Mouse (Mus musculus) adrenal gland, adult 18-20 months (tissue): ENCODE data around the gene Vwa3b. TPM values are rescaled to one million over a fixed set of nuclear protein-coding genes. Genes with fewer than 3 reads are reported as not detected.

Source experiments
- DNase-seq, 2 experiments: peaks; one replicate each; pipeline ENCODE4 v3.0.0; 2021 to 2022; ENCODE audit warnings: low spot score in 2 of 2
- total RNA-seq, 2 experiments: library from RNA; stranded (reverse); gene quantifications; 1 replicate in 1 of 2; 2 replicates in 1 of 2; pipeline ENCODE4 v1.2.3; 2021

Vwa3b gene
- total RNA-seq, 2 experiments from 2014 or later: 0.58 to 1.4 TPM

DNA sequence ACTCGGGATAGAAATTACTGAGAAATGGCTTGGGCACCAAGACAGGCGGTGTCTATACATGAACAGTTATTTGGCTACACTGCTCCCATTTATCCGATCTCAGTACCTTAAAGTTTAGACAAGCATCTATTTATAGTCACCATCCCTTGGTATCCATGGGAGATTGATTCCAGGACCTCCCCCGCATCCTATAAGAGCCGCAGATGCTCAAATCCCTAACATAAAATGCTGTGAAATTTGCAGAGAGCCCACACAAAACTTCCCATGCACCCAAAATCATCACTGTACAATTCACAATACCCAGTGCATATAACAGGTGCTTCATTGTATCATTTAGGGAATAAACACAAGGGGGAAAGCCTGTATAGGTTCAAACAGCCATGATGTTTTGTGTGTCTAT lies 89.5 kb downstream of the Vwa3b start:
- no peak for DNase-seq

DNA sequence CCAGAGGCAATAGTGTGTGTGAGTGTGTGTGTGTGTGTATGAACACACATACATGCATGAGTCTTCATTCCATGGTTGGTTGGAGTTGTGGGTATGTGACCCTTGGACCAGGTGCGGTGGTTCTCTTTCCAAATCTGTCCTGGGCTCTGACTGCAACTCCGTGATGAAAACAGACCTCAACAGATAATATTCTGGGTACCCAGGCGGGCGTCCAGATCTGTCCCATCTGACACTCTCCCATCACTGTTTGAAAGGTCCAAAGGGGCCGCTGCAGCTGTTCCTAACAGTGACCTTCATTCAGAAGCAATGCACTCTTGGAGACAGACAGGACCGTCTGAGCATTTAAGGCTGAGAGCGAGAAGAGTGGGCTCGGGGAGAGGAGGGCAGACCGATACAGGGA lies 90.2 kb downstream of the Vwa3b start:
- no peak for DNase-seq

DNA sequence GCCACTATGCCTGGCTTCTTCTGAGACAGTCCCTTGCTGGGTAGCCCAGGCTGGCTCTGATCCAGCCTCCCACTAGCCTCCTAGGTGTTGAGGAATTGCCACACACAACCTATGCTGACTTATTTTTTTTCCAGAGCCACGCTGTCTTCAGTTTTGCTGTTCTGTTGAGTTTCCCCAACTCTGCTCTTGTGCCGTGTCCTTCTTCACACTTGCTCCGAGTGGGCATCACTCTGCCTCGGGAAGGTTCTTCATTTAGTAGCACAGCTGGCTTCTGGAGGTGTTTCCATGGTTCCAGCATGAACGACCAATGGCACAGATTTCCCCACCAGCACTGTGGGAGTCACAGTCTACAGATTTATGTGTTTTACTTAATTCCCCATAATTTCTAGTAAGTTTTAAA lies 91.6 kb downstream of the Vwa3b start:
- DNase-seq: no peak

DNA sequence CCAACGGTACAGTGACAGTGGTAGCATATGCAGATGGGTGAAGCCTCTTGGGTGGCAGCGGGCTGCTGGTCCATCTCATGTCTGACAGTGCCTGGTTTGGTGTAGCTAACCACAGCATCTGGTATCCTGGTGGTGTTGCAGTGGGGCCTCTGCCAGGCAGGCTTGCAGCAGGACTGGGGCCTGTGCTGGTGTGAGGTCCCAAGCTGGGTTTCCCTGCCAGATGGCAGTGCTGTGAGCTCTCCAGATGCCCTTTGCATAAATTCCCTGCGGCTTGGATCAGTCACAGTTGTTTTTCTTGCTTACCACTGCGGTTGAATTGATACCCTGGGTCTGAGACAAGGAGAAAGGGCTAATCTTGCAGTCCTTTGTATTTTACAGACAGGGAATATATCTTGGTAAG lies 95.9 kb downstream of the Vwa3b start:
- peak in 1 of 2 experiments; percentile 23 for DNase-seq

DNA sequence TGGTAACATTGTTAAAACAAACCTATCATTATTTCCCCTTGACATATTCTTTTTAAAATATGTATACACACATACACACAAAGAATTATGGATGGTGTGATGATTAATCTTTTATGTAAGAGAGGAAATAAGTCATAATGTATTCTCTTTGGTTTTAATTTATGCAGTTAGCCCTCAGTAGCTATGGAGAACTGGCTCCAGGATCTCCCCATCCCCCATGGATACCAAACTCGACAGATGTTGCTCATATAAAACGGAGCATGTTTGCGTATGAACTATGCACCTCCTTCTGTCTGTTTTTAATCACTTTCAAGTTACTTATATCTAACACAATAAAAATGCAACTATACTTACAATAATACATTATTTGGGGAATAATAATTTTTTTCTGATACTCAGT lies 96.4 kb downstream of the Vwa3b start:
- no peak for DNase-seq

DNA sequence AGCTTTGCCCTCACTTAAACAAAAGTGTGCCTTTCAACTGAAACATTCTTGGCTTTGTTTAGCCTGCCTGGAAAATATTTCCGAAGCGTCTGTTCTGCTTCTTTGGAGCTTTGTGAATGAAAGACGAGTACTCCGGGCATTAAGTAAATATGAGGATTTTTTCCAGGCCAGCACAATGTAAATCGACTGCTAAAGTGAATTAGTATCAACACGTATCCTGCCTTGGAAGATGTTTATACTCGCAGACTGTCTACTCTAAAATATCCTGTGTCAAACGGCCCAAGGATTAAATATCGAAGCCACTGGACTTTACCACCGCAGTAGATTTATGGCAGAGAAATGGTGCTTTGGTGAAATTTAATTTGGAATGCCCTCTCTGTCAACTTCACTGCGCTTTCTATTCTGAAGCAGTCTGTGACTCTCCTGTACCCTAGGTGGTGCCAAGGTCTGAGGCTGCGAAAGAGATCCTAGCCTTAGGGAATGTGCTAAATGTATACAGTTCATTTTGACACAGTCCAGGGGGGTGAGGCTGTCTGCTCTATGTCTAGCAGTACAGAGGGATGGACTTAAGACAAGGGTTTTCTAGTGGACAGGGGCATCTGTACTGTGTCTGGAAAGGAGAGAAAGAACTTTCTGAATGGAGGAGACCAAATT lies 98.4 kb downstream of the Vwa3b start:
- no peak for DNase-seq

DNA sequence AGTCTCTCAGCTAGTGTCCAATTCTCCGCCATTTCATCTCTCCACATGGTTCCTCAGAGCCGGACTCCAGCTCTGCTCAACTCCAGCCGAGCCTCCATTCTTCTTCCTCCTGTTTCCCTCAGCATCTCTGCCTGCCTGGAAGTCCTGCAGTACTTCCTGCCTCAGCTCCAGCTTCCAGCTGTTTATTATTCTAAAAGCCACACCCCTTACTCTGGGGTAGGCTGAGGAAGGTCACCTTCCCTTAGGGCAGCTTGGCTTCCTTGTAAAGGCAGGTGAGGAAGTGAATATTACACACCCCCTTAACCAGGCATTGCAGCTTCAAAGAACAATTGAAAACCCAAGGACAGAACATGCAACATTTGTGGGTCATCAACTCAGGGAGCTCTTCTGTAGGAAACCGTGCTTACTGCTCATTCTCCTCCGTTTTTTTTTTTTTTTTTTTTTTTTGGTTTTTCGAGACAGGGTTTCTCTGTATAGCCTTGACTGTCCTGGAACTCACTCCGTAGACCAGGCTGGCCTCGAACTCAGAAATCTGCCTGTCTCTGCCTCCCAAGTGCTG lies 103.7 kb downstream of the Vwa3b start:
- no peak for DNase-seq

DNA sequence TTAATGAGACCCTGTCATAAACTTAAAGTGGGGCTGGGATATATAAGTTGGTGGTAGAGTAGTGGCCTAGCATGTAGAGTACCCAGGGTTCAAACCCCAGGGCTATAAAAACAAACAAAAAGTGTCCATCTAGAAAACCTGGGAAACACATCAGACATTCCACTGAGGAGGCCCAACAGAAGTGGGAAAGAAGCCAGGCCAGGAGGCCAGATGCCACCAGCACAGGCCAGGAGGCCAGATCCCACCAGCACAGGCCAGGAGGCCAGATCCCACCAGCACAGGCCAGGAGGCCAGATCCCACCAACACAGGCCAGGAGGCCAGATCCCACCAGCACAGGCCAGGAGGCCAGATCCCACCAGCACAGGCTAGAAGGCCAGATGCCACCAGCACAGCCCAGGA lies 104.8 kb downstream of the Vwa3b start:
- no peak for DNase-seq

DNA sequence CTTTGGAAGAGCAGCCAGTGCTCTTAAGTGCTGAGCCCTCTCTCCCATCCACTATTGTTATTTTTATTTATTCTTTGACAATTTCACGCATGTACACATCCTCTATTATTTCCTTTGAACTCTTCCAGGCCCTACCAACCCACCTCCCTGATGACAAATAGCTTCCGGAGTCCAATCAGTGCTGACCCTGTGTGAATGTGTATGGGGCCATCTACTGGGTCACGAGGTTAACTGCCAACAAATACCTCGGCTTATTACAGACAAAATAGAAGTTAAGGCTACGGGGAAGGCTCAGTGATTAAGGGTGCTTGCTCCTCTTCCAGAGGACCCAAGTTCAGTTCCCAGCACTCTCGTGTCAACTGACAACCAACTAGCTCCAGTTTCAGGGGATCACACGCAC lies 106.0 kb downstream of the Vwa3b start:
- no peak for DNase-seq

DNA sequence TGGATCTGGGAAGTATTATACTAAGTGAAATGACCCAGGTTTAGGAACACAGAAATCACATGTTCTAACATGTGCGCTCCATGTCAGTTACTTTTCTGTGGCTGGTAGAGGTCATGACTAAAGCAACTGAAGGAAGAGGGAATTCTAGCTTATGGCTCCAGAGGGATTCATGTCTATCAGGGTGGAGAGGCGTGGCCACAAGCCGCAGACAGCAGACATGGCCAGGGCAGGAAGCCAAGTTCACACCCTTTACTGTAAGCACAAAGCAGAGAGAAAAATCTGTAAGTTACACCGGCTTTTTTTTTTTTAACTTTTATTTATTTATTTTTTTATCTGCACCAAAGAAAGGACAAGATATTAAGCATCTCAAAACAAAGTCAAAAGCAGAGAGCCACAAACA lies 119.6 kb downstream of the Vwa3b start:
- DNase-seq: no peak

DNA sequence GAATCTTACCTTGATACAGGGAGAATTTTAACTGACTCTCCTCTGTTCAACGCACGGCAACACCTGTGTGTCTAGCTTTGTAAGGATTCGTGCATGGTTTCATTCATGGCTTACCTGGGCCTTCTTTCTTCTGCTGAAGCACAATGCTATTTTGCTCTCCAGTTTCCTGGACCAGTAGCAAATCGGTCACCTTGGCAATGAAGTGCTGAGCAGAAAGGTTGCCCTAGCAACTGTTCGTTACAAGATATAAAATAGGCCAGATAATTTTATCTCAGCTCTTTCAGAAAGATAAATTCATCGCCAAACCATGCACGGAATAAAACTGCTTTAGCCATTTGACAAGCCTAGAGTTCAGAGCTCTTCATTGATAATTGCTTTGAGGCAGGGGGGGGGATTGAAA lies 123.5 kb downstream of the Vwa3b start:
- DNase-seq: no peak

DNA sequence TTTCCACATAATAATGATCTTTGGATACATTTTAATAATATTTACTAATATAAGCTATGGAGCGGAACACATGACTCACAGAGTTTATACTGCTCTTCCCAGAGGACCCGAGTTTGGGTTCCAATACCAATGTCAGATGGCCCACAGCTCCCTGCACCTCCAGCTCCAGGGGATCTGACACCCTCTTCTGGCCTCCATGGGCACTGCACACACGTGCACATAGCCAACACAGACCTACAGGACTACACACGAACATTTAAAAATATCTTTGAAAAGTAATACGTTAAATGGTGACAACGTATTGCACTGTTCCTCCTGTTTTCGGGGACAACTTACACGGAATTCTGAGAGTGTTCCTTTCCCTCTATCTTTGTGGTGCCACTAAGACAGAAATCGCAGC lies 125.5 kb downstream of the Vwa3b start:
- no peak for DNase-seq

DNA sequence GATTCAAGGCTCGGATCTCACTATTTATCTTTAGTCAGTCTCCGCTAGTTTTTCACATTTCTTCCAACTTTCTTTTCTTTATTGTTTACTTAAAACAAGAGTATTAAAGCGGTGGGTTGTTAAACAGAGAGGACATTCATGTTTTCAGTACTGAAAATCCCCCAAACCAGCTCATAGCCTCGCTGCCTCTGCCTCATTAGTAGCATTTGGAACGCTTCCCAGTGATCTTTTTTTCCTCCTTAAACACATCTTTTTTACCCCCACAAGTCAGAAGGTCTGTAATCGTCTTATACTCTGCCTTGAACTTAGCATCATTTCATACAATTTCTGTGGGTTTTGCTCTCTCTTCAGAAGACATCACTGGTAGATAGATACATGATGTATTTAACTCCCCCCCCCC lies 139.7 kb downstream of the Vwa3b start:
- DNase-seq: no peak

DNA sequence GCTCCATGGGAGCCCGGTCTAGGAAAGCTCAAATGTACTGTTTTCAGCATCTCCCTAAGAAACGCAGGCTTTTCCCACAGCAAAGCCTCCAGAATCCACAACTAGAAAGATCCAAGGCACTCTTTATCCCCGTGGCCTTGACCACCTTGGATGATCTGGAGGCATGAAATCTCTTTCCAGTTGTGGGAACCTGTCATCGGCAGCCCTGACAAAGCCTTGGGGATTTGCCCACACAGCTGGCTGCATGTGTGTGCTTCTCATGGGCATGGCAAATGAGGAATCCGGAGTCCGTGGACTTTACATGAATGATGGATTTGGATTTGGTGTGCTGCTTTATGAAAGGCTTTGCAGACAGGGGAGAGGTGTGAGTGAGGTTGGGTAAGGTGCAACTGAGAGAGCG lies 141.5 kb downstream of the Vwa3b start:
- DNase-seq: no peak

DNA sequence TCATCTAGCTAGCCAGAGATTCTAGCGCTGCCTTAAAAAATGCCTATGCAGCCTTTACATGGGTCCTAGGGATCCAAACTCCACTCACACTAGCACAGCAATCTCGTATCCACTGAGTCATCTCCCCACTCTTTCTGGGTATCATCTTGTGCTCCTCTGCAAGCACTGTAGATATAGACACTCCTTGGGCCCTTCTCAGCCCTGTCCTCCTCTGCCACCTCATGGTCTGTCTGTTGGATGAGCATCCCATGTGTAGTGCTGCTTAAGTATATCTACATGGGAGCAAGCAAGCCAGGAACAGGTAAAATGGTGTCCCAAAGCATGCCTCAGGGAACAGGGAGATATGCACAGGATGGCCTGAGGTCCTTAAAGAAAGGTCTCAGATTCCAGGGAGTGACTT lies 151.5 kb downstream of the Vwa3b start:
- no peak for DNase-seq

DNA sequence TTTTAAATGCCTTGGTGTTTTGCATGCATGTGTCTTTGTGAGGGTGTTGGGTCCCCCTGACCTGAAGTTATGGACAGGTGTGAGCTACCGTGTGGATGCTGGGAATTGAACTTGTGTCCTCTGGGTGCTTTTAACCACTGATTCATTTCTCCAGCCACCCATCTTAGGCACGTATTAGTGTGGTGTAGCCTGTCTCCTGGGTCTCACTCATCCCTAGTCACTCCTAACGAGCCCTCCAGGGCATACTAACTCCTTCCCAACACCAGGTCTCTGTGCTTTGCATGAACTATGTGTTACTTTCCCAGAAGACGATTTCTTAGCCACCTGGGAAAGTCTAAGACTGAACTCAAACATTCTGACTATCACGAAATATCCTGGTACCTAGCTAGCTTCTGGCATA lies 153.5 kb downstream of the Vwa3b start:
- no peak for DNase-seq

DNA sequence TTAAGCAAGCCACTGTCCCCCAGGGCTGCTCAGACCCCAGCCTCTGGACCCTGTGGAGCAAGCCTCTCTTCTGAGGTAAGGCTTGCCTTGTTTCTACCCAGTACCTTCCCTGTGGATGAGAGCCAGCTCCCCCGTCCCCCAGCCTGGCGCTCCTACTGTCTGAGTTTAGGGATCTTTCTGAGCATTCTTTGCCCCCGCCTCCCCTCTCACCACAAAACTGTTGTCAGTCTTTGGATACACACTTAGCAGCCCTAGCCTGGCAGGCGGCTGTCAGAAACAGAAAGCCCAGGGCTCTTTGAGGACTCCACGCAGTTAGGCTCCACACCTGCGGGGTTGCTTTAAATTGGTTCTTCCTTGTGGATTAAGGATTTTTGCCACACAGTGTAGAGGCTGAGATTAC lies 160.7 kb downstream of the Vwa3b start:
- no peak for DNase-seq

DNA sequence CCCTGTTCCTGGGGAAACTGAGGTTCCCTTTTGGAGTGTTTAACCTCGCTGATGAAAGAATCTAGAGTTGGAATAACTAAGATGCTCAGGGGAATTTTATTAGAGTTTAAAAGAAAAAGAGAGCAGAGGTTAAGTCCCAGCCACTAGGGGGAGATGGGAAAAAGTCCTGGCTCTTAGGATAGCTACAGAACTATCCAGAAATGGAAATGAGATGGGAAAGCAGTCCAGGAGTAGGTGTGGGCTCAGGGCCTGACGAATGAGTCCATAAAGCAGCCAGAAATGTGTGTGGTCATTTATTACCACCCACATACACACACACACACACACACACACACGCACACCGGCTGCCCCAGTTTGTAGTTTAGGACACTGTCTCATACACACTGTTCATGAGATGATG lies 168.2 kb downstream of the Vwa3b start:
- no peak for DNase-seq

DNA sequence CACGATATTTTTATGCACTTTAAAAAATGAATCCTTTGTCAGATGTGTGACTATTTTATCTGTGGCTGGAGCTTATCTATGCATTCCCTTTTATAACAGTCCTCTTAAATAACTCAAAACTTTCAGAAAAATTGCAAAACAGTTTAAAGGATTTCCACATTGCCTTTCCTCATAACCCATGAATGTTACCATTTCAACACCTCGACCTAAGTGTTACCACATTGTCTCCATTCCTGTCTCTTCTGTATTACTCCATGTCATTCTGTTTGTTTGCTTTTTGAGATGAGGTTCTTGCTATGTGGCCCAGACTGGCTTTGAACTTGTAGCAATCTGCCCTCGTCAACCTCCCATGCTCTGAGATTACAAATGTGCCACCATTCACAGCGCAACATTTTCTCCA lies 175.0 kb downstream of the Vwa3b start:
- DNase-seq: no peak

DNA sequence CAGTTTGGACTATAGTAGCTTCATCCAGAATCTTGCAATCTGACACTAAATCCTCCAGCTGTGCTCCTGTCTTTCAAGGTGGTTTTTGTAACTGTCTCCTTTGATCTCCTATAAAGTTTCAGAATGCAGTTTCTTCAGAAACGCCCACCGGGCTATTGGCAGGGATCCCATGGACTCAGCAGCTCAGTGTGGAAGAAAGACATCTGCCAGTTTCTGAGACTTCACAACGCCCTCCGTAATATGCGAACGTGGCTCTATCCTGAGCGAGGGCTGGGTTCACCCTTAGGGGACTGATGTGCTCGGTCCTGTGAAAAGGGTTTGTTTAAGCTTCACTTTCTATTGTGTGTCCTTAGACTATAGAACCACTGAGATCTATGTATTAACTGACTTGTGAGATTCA lies 181.3 kb downstream of the Vwa3b start:
- no peak for DNase-seq

DNA sequence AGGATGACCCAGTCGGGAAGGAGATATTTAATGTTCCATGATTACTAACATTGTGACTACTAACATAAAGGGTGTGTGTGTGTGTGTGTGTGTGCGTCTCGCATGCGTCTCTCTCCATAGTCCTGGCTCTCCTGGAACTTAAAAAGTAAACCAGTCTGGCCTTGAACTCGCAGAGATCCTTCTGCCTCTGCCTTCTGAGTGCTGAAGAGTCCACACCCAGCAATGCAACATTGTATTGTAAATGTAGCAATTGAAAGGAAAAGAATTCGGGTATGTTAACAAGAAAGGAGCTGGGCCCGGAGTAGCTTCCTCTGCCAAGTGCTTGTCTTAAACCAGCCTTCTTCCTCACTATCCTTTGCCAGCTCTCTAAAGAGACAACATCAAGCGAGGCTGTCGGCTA lies 186.0 kb downstream of the Vwa3b start:
- DNase-seq: no peak

DNA sequence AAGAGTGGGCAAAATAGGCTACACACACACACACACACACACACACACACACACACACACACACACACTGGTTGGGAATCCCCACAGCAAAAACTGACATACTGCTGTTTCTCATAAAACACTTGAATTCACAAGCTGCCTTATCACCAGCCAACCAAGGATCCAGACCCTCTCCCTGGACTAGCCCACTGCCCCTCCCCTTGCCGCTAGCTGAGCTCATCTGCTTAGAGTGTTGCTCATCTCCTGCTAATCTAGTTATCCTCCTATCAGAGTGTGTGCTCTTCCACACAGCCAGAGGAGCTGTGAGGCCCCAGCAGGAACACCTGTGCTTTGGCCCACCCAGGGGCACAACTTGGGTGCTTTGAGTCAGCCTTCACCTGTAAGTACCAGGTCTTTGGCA lies 187.7 kb downstream of the Vwa3b start, which contains the start of gene Cnga3:
Gene Cnga3 (plus strand): TSS at position 291 of the 400 bp plus-strand sequence.
- DNase-seq: no peak

DNA sequence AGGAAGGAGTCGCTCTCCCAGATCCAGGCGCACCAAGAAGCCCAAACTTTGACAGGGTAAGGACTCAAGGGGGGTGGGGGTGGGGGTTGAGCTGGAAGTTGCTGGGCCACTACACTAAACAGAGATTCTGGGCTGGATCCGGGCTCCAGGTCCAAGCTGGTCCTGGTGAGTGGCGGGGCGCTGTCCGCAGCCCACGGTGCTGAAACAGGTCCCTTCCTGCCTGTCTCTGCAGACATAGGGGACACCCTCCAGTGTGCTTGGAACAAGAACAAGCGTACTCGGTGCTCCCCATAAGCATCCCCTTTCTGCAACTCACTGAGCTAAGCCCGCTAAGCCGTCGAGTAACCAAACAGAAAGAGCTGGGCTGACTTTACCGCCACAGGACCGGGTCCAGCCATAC lies 192.0 kb downstream of the Vwa3b start:
- peak; percentile 40 to 45 for DNase-seq
